Mouse (Mus musculus) lung, embryonic 14.5 days (tissue): Measurements from ENCODE around the gene Ffar1. TPM values are rescaled to one million over a fixed set of nuclear protein-coding genes. Genes with fewer than 3 reads are reported as not detected.

Source experiments
- ATAC-seq: fragments of 200-750 bp; cut with Nextera tagmentation; 2 replicates; pipeline ENCODE4 v1.8.0; 2017; ENCODE audit warnings: mild to moderate bottlenecking, moderate TSS enrichment, moderate library complexity; ENCODE audit not compliant: insufficient read depth
- DNase-seq: peaks from one replicate; pipeline ENCODE4 v3.0.0-alpha.2; 2015
- H3K27ac ChIP-seq: fragments of 300-500 bp; sonication (generic); 2 replicates; pipeline ENCODE4 v1.5.1; 2014; ENCODE audit warnings: low read depth, mild to moderate bottlenecking, moderate library complexity
- H3K27me3 ChIP-seq: fragments of 300-500 bp; sonication (generic); 2 replicates; pipeline ENCODE4 v1.6.1; 2014; ENCODE audit warnings: low read length, control low read depth; ENCODE audit not compliant: insufficient read depth
- H3K36me3 ChIP-seq: fragments of 300-500 bp; sonication (generic); 2 replicates; pipeline ENCODE4 v1.6.1; 2014; ENCODE audit warnings: control low read depth; ENCODE audit not compliant: insufficient read depth
- H3K4me1 ChIP-seq: fragments of 300-500 bp; sonication (generic); 2 replicates; pipeline ENCODE4 v1.6.1; 2014; ENCODE audit warnings: antibody characterized with exemption, control low read depth; ENCODE audit not compliant: insufficient read depth
- H3K4me2 ChIP-seq: fragments of 300-500 bp; sonication (generic); 2 replicates; pipeline ENCODE4 v1.6.1; 2014; ENCODE audit warnings: mild to moderate bottlenecking
- H3K4me3 ChIP-seq: fragments of 300-500 bp; sonication (generic); 2 replicates; pipeline ENCODE4 v1.5.1; 2014; ENCODE audit warnings: low read depth, low read length
- H3K9ac ChIP-seq: fragments of 300-500 bp; sonication (generic); 2 replicates; pipeline ENCODE4 v1.6.1; 2014
- H3K9me3 ChIP-seq: fragments of 300-500 bp; sonication (generic); 2 replicates; pipeline ENCODE4 v1.6.1; 2016; ENCODE audit warnings: low read depth, low read length, control low read depth
- CTCF ChIP-seq: IDR thresholded peaks from 2 replicates; pipeline ENCODE4 v1.5.1; 2016; ENCODE audit warnings: antibody characterized with exemption, low read depth
- WGBS: fragments of 180-500 bp; shearing (Covaris S2); extraction: QIAGEN DNeasy Blood & Tissue Kit; methylation state at CpG from one replicate; pipeline ENCODE4 v1.1.7; 2014; 5-methylcytosine and 5-hydroxymethylcytosine counted together
- polyA plus RNA-seq: library from polyadenylated mRNA; unstranded; fragments of >200 nt; fragmentation: Nextera tagmentation; extraction: Ambion mirVana; gene quantifications from 2 replicates; pipeline ENCODE4 v1.2.1, GENCODE M21; 2014

Ffar1 gene
- polyA plus RNA-seq, 1 experiment from 2014 or later = not detected

GRCm38 (mm10) chr7:30880176-30880575 is 18.8 kb upstream of the Ffar1 start, which contains the start of gene Cd22:
Cd22 (minus strand) TSS chr7:30880342.
- Histone ChIP-seq H3K27ac (no peak within 1 kb of the TSS), H3K4me2 (no peak within 1 kb of the TSS), H3K4me1 (no peaks in the 10 kb centered on the region), H3K27me3 (no peaks in the 10 kb centered on the region), H3K36me3 (no peaks in the 10 kb centered on the region), H3K4me3 (no peak within 1 kb of the TSS), H3K9ac (no peak within 1 kb of the TSS), H3K9me3 (0 out of 2 replicates have a peak, but pooled peaks cover 2% of the 10 kb centered on the region)
- DNase-seq (no peak), ATAC-seq (no peak)
- no peak for TF ChIP-seq CTCF
- WGBS = 43% methylated on average over 7 of the region's 7 CpGs

- Histone ChIP-seq H3K9me3 (no peaks in the 10 kb centered on the region), H3K4me1 (no peaks in the 10 kb centered on the region), H3K4me2 (no peak overlapping the region), H3K27me3 (no peaks in the 10 kb centered on the region), H3K4me3 (no peak overlapping the region), H3K27ac (no peak overlapping the region), H3K9ac (no peak overlapping the region), H3K36me3 (no peaks in the 10 kb centered on the region)
- no peak for TF ChIP-seq CTCF
- 80% methylated on average over 6 of the region's 6 CpGs for WGBS
- no peak for ATAC-seq
- DNase-seq = no peak
These were observed 17.6 kb upstream of the Ffar1 start for GRCm38 (mm10) chr7:30878950-30879349.

GRCm38 (mm10) chr7:30873083-30873482 is 11.7 kb upstream of the Ffar1 start:
- no peak overlapping the region for H3K27ac ChIP-seq
- ATAC-seq (no peak; the same call in 1 of the 2 replicates), DNase-seq (peak; percentile 82)
- 0 out of 2 replicates have a peak, but pooled peaks cover 5% of the 10 kb centered on the region for H3K27me3 ChIP-seq
- H3K4me2 ChIP-seq = peak overlapping the region; percentile 2; the same call in 1 of the 2 replicates
- H3K4me3 ChIP-seq = no peak overlapping the region
- no peaks in the 10 kb centered on the region for H3K4me1 ChIP-seq
- H3K36me3 ChIP-seq = no peaks in the 10 kb centered on the region
- no peaks in the 10 kb centered on the region for H3K9me3 ChIP-seq
- WGBS = 16% methylated on average over 15 of the region's 15 CpGs
- no peak overlapping the region for H3K9ac ChIP-seq
- TF ChIP-seq CTCF = peak; percentile 77

DNA sequence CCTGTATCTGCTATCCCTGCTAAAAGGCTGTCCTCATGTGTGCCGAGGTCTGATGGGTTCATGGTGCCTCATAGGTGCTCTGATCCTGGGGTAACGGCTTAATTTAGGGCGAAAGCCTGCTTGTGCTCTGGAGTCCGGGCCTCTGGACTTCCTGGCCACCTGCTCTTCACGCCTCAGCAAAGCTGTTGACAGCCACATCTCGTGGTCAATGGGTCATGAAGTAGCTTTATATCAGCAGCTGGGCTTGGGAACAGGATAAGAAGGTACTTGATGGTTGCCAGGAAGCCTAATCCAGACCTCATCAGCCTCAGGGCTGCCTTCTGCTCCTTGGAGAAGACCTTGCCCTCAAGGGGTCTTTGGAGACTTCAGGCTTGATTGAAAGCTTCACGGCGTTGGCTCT is 2.0 kb upstream of the Ffar1 start:
- no peak for ATAC-seq
- Histone ChIP-seq H3K4me3 (no peak overlapping the region), H3K4me1 (no peaks in the 10 kb centered on the region), H3K36me3 (no peaks in the 10 kb centered on the region), H3K27me3 (no peaks in the 10 kb centered on the region), H3K9me3 (no peaks in the 10 kb centered on the region), H3K27ac (no peak overlapping the region), H3K9ac (no peak overlapping the region), H3K4me2 (no peak overlapping the region)
- no peak for TF ChIP-seq CTCF
- 61% methylated on average over 8 of the region's 8 CpGs for WGBS
- DNase-seq = no peak

GRCm38 (mm10) chr7:30859635-30860402 is 1.5 kb downstream of the Ffar1 start:
- Histone ChIP-seq H3K9me3 (no peaks in the 10 kb centered on the region), H3K27ac (no peak overlapping the region), H3K36me3 (no peaks in the 10 kb centered on the region), H3K4me2 (peak overlapping the region; percentile 51), H3K9ac (no peak overlapping the region), H3K4me1 (no peaks in the 10 kb centered on the region), H3K4me3 (no peak overlapping the region), H3K27me3 (no peaks in the 10 kb centered on the region)
- ATAC-seq (peak; percentile 52; the same call in 1 of the 2 replicates), DNase-seq (peak; percentile 82)
- WGBS = 7% methylated on average over 16 of the region's 16 CpGs
- TF ChIP-seq CTCF = peak; percentile 86

GRCm38 (mm10) chr7:30859290-30859634 is 2.1 kb downstream of the Ffar1 start:
- peak; percentile 69 for ATAC-seq
- Histone ChIP-seq H3K27ac (no peak overlapping the region), H3K4me2 (no peak overlapping the region; the same call in 1 of the 2 replicates), H3K9ac (no peak overlapping the region), H3K36me3 (no peaks in the 10 kb centered on the region), H3K27me3 (no peaks in the 10 kb centered on the region), H3K9me3 (no peaks in the 10 kb centered on the region), H3K4me3 (no peak overlapping the region), H3K4me1 (no peaks in the 10 kb centered on the region)
- TF ChIP-seq CTCF = peak; percentile 90
- peak; percentile 79 for DNase-seq

DNA sequence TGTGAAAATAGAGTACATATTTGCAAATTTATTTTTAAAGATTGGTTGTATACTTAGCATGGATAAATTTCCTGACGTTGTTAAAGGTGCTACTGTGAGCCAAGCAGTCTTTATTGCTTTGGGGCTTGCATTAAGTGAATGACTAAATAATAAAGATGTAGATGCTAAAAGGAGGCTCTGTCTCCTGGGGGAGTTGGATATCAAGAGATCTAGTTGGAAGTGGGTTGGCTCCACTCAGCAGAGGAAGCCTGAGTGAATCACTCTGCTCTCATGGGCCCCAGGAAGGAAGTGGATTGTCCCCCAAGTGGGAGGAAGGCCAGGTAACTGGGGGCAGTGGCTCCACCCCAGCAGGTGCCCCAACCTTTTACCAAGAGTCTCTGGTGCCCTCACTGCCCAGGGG is 3.6 kb downstream of the Ffar1 start:
- no peak overlapping the region for H3K9ac ChIP-seq
- 70% methylated on average over 1 of the region's 1 CpGs for WGBS
- no peak overlapping the region for H3K27ac ChIP-seq
- ATAC-seq (no peak), DNase-seq (no peak)
- H3K4me2 ChIP-seq = no peak overlapping the region
- no peaks in the 10 kb centered on the region for H3K9me3 ChIP-seq
- H3K4me3 ChIP-seq = no peak overlapping the region
- H3K27me3 ChIP-seq = no peaks in the 10 kb centered on the region
- H3K4me1 ChIP-seq = no peaks in the 10 kb centered on the region
- no peaks in the 10 kb centered on the region for H3K36me3 ChIP-seq
- TF ChIP-seq CTCF = no peak
